Mouse (Mus musculus) CD4-positive, CD25-positive, alpha-beta regulatory T cell, adult 4 months (primary cell): ENCODE results near the gene Hephl1. TPM values are rescaled to one million over a fixed set of nuclear protein-coding genes. Genes with fewer than 3 reads are reported as not detected.
A peak's percentile ranks its signal among the peaks of the same experiment; 100 is the strongest.

Experiments
- ATAC-seq: one replicate; pipeline ENCODE4 v1.8.0; 2017
- polyA plus RNA-seq, 2 experiments: library from polyadenylated mRNA; unstranded; fragments of 100-300 nt; shearing (Covaris generic); gene quantifications; one replicate each; pipeline ENCODE4 v1.2.1; 2017

Hephl1 gene
- polyA plus RNA-seq, 2 experiments from 2014 or later: not detected

DNA sequence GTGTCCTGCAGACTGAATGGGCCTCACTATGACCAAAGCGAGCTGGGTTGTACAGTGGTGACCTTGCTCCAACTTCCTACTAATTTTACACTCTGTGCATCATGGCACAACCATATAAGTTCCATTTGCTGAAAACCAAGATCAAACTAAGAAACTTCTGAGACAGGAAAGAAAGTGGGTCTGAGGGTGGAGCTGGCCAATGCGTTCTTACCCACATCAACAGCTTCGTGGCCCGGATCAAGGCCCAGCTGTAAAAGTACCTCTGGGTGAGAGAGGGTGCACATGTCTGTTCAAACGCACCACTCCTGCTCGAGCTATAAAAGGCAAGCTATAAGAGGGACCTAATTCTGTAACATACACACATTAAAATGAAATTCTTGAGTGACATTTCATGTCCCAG, 51.9 kb downstream of the Hephl1 start:
- peak; percentile 38 for ATAC-seq

DNA sequence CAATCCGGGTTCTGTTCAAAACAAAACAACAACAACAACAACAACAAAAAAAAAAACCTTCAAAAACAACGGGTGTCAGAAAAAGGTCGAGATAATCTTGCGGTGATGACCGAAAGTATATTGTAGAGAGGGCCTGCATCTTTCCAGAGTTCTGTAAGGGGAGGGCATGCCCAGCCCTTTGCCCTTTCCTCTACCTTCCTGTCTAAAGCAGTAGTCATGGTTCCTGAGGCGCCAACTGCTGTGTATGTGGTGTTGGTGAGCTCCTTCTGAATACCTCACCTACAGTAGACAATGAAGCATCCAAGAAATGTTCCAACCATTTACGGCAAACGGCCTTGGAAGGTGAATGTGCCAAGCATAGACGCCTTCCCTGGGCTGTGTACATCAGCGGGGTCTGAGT, 66.2 kb downstream of the Hephl1 start:
- peak; percentile 48 for ATAC-seq

DNA sequence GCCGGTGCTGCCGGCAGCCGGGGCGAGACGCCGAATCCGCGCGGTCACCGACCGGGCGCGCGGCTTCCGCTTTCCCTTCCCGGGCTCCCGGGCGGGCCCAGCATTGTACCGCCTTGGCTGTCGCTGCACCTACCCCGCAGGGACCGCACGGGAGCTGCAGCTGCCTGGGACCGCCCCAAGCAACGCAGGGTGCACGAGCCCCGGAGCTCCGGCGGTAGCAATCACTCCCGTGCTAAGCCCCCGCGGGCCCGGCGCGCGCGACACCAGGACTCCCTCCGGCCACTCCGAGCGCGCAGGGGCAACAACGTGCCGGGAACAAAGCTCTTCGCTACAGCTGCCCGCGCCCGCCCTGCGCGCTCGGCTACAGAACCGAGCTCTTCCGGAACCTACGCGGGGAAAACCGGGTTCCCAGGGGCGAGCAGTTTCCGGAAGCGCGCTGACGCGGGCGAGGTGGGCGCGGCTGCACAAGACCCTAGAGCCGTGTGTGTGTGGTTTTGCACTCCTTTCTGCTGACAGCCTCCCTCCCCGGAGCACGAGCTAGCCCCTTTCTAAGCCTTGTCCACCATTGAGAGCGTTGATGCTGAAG, 66.7 kb downstream of the Hephl1 start, which contains the start of gene Panx1:
Panx1 (minus strand) TSS at position 395 of the 586 bp plus-strand sequence.
- ATAC-seq: peak; percentile 85

DNA sequence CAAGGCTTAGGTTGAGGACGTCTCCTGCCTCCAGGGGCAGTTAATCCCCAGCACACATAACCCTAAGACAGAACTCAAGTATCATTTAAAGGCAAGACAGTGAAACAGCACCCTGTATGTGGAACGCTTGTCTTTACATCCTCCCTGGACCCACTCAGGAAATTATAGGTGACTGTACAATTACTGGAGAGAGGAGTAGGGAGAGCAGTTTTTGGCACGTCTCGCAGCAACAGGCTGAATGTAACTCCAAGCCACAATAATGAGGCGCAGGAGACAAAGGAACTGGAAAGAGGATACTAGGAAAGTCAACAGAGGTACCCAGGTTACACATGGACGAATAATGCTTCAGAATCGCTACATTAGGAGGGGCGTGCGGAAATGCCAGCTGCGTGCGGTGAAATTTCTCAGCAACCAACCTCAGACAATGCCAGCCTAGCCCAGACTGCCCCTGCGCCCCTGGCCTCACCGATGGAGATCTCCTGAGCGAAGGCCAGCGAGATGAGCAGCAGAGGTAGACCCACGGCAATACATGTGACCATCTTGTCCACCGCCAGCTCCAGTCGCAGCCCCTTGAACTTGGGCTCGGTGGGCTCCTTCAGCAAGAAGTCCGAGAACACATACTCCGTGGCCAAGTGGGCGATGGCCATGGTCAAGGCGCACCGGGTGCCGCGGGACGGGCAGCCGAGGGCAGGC, 67.4 kb downstream of the Hephl1 start:
- peak; percentile 12 for ATAC-seq

DNA sequence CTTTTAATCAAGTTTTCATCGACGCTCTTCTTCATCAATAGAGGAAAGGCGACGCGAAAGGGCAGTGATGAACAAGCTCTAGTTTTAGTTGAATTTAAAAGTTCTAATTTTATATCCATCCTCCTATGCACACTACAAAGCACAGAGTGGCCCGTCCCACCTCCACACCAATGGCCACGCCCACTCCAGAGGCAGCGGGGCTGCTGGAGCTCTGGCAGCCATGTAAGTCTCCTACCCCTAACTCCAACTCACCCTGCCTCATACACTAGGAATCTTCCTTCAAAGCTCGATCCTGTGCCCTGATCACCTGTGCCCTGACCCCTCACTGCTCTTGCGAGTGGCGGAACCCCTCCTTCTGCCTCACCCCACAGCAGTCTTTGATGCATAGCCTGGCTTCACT, 70.4 kb downstream of the Hephl1 start:
- ATAC-seq: no peak

DNA sequence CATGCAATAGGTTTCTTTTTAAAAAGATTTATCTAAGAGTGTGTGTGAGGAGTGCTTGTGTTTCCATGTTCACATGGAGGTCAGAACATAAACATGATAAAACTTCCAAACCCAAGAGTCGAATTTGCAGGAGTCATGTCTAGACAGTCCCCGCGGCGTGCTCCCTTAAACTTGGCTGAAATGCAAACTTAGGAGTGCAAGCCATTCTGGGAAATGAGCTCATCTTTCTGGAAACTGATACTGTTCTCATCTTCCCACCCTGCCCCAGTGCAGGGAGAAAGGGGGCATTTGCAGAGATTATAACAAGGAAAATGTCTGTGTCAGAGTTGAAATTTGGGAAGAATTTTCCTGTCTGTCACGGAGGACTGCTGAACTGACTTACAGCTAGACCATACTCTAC, 72.1 kb downstream of the Hephl1 start:
- ATAC-seq: no peak

DNA sequence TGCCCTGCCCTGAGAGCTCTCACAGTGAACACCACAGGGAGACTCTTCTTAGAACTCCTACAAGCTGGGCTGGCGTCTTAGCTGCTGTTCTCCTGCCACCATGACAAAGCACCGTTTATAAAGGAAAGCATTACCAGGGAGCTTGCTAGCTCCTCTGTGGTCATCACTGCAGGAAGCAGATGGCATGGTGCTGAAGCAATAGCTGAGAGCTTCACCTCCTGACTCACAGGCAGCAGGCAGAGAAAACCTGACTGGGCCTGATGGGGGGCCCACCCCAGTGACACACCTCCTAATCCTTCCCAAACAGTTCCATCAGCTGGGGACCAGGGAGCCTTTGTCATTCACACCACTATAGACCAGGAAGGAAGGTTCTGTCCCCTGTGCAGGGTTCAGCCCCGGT, 74.2 kb downstream of the Hephl1 start:
- no peak for ATAC-seq

DNA sequence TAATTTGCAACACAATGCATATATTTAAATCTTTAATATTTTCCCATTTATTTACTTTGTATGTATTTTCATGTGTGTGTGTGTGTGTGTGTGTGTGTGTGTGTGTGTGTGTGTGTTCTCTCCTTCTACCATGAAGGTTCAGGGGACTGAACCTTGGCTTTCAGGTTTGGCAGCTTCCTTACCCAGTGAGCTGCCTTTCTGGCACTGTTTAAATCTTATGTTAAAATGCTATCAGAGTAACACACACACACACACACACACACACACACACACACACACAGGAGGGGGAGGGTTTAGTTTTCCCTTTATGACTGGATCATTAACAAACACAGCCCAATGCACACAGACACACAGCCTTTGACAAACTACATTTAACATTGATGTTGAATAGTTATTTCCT, 74.7 kb downstream of the Hephl1 start:
- ATAC-seq: no peak

DNA sequence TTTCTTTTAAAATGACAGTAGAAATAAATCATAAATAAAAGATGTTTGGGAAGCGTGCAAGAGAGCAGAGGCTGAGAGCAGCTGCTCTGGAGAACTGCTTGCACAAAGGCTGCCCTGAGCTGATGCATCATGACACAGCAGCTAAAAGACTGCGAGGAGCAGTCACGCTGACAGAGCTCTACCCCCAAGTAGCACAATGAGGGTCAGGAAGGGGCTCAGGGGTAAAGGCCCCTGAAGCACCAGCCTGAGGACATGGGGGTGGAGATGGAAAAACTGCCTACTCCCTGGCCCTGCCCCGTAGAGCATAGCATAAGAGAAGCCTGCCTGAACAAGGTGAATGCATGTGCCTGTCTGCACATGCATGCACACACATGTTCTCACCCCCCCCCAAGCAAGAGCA, 75.1 kb downstream of the Hephl1 start:
- ATAC-seq: no peak

DNA sequence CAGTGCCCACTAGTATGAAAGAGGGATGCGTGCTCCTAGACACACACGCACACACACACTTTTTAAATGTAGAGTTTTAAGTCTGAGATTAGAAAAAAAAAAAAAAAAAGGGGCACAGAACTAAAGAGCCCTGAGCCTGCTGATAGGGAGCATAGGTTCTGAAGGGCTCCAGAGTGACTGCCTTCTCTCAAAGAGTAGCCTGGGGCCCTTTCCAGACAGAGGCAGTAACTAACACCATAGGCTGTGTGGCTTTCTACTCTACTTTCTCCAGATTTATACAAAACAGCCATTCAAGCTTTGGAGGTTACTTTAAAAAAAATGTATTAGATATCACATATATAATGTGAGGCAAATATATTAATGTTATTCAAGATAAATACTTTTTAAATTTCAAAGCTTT, 75.5 kb downstream of the Hephl1 start:
- no peak for ATAC-seq

DNA sequence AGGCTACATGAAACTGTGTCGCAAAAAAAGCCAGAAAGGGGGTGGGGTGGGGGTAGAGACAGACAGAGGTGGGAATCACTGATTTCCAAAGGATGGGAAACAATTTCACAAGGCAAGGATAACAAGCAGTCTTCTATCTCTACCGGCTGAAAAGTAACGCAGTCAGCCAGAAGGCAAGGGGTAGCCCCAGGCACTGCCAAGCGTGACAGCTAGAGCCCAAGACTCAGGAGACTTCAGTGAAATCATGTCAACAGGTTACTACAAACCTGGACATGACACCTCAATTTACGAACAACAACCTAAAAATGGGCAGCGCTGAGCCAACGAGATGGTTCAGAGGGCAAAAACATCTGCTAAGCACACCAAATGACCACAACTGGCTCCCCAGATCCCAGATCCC, 75.9 kb downstream of the Hephl1 start:
- no peak for ATAC-seq

DNA sequence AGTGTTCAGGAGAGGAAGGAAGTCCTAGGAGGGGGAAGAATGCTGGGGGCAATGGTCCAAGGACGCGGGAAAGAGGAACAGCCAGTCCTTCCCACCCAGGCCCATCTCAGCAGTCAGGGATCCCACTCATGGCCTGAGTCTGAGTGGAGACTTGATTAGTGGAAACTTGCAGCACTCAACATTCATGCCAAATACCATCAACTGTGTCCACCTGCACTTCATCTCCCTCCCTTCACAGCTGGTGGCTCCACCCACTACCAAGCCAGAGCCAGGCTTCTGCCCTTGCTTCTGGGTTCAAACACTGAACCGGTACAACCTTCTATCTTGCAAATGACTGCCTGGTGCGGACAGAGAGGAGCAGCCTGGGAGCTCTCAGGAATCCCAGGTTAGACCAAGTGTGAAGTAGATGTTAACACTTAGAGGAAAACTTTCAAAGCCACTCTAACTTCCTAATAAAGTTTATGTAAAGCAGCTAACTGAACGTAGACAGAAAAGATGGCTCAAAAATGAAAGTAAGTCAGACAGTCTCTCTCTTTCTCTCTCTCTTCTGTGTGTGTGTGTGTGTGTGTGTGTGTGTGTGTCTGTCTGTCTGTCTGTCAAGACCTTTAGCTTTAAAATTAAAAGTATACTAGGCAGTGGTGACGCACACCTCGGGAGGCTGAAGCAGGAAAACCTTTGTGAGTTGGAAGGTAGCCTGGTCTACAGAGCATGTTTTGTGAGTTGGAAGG, 77.2 kb downstream of the Hephl1 start:
- ATAC-seq: peak; percentile 68

DNA sequence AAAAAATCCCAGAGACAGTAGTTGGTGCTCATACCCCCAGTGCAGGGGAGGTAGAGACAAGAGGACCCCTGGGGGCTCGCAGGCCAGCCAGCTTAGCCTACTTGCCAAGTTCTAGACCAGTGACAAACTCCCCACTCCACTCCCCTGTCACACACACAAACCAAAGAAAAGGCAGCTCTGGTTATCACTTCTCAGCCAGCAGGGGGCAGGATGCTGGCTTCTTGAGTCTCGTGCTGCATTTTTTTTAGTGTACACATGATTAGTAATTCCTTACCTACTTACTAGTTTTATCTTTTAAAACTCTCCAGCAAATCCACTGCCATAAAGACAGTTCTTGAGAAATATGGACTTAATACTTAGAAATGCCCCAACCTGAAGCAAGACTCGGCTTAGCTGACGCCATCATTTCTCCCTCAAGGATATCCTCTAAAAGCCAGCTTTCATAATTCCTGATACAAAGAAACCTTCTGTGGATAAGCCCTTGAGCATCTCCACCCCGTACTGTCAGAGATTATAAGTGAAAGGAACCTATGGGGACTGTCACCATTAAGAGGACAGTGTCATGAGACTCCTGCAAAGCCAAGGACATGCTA, 78.2 kb downstream of the Hephl1 start:
- peak; percentile 55 for ATAC-seq

DNA sequence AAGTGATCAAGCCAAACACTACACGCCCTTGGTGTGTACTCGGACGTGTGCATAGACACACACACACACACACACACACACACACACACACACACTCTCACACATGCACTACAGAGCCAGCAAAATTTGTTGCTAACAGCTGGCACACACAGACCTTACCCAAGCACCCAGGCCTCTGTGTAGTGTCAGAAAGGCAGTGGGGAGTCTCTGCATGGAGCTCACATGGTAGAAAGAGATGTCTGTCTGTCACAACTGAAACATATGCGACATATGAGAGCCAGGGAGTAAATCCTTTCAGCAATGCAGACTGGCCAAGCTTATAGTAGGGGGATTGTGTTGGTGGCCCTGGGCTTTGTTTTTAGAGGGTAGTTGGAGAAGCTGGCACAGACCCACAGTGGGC, 79.1 kb downstream of the Hephl1 start:
- no peak for ATAC-seq

DNA sequence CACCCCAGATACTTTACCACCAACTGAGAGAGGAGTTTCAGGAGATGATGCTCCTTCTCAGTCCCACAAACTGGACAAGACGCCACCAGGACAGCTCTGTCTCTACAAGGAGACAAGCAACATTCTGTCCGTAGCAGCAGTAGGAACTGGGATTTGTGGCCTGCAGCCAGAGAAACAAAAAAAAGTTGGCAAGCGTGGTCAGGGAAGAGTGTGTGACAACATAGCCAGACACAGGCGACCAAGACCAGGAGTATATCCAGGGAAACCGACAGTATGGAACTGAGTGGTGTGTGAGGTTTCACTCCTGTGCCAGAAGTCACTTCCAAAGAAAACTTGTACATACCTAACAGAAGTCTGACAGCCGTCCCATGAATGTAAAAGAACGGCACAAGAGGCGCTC, 81.1 kb downstream of the Hephl1 start:
- ATAC-seq: no peak

DNA sequence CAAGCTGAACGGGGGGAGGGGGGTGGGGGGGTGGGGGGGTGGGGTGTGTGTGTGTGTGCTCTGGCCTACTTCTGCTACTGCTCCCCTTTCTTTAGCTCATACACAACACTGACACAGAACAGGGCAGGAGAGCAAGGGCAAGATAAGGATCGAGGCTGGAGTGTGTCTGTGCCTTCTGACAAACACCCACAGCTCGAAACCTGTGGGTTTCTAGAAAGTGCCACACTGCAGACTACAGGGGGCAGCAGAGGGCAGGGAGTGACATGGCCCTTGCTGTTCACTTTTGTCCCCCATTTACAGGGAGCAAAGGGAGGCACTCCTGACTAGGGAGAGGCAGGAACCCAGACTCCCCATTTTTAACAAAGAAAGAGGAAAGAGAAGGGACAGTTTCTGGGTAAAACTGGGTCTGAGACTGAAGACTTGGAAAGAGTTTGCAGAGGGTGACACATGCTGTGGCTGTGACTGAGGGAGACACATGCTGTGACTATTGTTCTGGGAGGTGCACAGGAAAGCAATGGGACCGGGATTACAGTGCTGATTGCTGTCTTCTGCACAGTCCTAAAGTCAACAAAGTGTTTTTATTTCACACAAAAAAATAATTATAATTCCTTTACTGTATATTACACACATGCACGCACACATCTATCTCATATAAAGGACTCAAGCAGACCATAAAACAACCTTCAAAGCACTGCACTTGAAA, 82.7 kb downstream of the Hephl1 start:
- peak; percentile 86 for ATAC-seq

DNA sequence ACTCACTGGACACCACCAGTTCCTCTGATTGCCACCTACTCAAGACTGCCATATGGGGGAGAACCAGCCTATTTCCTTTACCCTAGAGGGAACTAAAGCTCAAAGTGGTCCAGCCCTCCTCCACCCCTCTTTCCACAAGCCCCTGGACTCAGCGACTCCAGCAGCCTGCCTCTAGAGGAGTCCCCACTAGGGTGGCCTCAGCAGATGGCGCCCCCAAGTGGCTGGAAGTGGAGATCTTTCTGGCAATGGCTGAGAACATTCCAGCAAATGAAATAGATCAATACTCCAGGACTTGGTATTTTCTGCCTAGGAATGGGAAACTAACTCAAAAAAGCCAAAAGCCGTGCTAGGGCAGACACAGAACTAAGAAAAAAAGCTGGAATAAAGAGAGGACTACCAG, 84.2 kb downstream of the Hephl1 start:
- peak; percentile 36 for ATAC-seq

DNA sequence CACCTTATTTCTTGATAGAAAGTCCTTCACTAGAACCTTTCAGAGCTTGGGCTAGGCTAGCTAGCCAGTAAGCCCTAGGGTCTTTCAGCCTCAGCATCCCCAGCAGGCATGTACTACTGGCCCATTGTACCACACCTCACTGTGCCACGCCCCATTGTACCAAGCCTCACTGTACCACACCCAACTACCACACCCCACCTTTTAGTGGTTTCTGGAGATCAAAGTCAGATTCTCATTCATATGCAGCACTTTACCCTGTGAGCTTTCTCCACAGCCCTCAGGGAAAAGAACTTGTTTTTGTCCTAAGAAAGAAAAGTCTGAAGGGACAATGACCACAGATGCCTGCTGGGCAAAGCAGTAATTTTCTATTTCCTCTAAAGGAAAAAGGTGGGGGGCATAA, 88.9 kb downstream of the Hephl1 start:
- no peak for ATAC-seq

DNA sequence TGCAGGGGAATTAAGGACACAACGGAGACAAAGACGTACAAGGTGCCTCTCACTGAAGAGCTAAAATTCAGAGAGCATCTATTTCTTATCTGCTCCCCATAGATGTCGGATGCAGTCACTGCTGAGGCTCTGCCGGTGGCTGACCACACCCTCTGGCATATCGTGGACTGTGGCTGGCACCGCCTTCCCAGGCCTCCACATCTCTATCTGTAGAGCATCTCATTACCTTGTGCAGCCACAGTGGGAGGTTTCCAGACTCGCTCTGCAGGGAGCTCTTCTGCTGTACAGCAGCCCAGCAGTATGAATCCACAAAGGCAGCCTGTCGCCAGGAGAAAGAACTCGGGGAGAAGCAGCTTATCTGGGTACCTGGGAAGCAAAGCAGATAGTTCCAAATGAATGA, 90.8 kb downstream of the Hephl1 start:
- ATAC-seq: no peak

DNA sequence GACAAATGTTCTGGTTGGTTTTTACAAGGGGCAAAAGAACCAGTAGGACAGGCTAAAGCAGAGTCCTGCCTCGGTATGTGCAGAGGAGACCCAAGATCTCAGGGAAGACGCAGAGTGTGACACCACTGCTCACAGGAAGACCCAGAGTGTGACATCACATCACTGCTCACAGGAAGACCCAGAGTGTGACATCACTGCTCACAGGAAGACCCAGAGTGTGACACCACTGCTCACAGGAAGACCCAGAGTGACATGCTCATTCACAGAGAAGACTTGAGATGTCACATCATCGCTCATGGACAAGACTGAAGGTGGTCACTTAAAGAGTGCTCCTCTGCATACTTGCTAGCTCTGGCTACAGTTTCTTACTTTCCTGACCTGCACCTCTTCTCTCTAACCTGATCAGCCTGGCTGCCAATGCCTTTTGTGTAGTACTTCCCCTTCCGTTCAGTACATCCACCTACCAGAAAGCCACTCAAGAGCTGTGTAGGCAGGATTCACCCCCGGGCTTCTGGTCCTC, 91.3 kb downstream of the Hephl1 start:
- ATAC-seq: peak; percentile 13

DNA sequence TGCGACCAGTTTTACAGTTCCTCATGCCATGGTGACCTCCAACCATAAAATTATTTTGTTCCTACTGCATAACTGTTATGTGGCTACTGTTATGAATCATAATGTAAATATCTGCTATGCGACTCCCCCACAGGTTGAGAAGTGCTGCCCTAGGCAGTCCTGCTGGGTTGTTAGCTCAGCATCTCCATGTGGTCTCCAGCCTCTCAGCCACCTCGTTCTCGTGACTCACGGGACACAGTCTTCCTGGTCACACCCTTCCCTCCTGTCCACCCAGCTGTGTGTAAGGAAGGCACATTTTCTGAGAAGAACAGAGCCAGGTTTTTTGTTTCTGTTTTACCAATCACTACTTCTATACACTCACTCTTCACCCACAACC, 93.2 kb downstream of the Hephl1 start:
- peak; percentile 15 for ATAC-seq
